Mouse (Mus musculus): ENCODE results near the gene Ddx54.

DNA sequence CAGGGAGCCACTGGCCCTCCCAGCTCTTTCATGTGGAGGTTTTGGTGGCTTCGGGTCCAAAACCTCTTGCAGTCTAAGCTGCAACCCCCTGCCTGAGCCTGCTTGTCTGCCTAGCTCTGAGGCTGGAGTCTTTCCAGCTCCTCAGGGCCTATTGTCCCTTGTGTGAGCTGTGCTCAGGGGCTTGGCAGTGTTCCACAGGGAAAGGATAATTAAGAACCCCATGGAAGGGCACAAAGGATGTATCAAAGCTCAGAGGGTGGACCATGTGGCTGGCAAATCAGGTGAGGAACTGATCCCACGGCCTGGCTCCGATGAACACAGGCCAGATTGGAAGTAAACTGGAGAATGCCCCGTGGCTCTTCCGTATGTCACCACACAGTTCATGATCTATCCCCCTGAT is 46.4 kb upstream of the Ddx54 start:
- no peak for TF ChIP-seq CTCF (IDR thresholded peaks at IDR 0.05; ENCODE audit: low read depth)
- TF ChIP-seq EP300 (optimal IDR thresholded peaks at IDR 0.05) = no peak
